Mouse (Mus musculus) liver, postnatal 0 days (tissue): ENCODE measurements around the gene Smyd1. TPM values are rescaled to one million over a fixed set of nuclear protein-coding genes. Genes with fewer than 3 reads are reported as not detected.

Source experiments
- ATAC-seq: fragments of 200-750 bp; cut with Nextera tagmentation; 2 replicates; pipeline ENCODE4 v1.8.0; 2017; ENCODE audit warnings: mild to moderate bottlenecking, moderate library complexity
- DNase-seq: peaks from one replicate; pipeline ENCODE4 v3.0.0-alpha.2; 2016
- H3K27ac ChIP-seq: fragments of 300-500 bp; sonication (generic); 2 replicates; pipeline ENCODE4 v1.5.1; 2014; ENCODE audit warnings: antibody characterized with exemption, moderate library complexity, mild to moderate bottlenecking, low read depth
- H3K27me3 ChIP-seq: fragments of 300-500 bp; sonication (generic); 2 replicates; pipeline ENCODE4 v1.6.1; 2014; ENCODE audit warnings: low read length, control low read depth, mixed read lengths; ENCODE audit not compliant: insufficient read depth
- H3K36me3 ChIP-seq: fragments of 300-500 bp; sonication (generic); replicated peaks from 2 replicates; pipeline ENCODE4 v1.6.1; 2014; ENCODE audit warnings: mild to moderate bottlenecking, control low read depth, low read length, moderate library complexity, mixed read lengths; ENCODE audit not compliant: insufficient read depth
- H3K4me1 ChIP-seq: fragments of 300-500 bp; sonication (generic); 2 replicates; pipeline ENCODE4 v1.6.1; 2014; ENCODE audit warnings: antibody characterized with exemption, mild to moderate bottlenecking, control low read depth; ENCODE audit not compliant: insufficient read depth
- H3K4me2 ChIP-seq: fragments of 300-500 bp; sonication (generic); 2 replicates; pipeline ENCODE4 v1.6.1; 2014; ENCODE audit warnings: low read depth, mild to moderate bottlenecking, low read length, moderate library complexity, mixed read lengths
- H3K4me3 ChIP-seq: fragments of 300-500 bp; sonication (generic); 2 replicates; pipeline ENCODE4 v1.5.1; 2014; ENCODE audit warnings: low read depth, low read length
- H3K9ac ChIP-seq: fragments of 300-500 bp; sonication (generic); replicated peaks from 2 replicates; pipeline ENCODE4 v1.6.1; 2014; ENCODE audit warnings: mild to moderate bottlenecking, moderate library complexity
- H3K9me3 ChIP-seq: fragments of 300-500 bp; sonication (generic); 2 replicates; pipeline ENCODE4 v1.6.1; 2016; ENCODE audit warnings: mild to moderate bottlenecking, control low read depth, low read length, mixed read lengths
- CTCF ChIP-seq: sonication (generic); IDR thresholded peaks from 2 replicates; pipeline ENCODE4 v1.5.1; 2016; ENCODE audit warnings: antibody characterized with exemption, low read depth
- EP300 ChIP-seq: IDR thresholded peaks from 2 replicates; pipeline ENCODE4 v1.6.1; 2016; ENCODE audit warnings: antibody characterized with exemption, low read depth, mild to moderate bottlenecking
- WGBS: fragments of 180-500 bp; shearing (Covaris S2); extraction: QIAGEN DNeasy Blood & Tissue Kit; methylation state at CpG from one replicate; pipeline ENCODE4 v1.1.7; 2014; ENCODE audit not compliant: insufficient replicate concordance; 5-methylcytosine and 5-hydroxymethylcytosine counted together
- polyA plus RNA-seq: library from polyadenylated mRNA; unstranded; fragments of >200 nt; fragmentation: Nextera tagmentation; extraction: Ambion mirVana; gene quantifications from 2 replicates; pipeline ENCODE4 v1.2.1, GENCODE M21; 2015

Gene Smyd1
- polyA plus RNA-seq, 1 experiment from 2014 or later, result 0.22 TPM

DNA sequence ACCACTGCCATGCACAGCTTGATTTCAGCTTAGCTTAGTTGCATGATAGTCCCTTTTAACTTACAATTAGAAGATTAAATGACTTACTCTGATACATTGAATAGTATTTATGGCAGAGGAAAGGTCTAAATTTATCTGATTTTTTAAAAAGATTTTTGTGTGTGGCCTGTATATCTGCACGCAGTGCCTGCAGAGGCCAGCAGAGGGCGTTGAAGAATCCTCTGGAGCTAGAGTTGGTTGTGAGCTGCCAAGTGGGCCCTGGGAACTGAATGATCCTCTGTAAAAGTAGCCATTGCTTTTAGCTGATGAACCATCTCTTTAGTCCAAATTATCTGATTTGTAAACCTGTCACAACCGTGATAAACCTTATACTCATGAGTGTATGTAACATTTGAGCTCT is 23.3 kb downstream of the Smyd1 start:
- H3K27ac ChIP-seq, result no peak overlapping the region
- H3K4me1 ChIP-seq, result no peaks in the 10 kb centered on the region
- WGBS, result 52% methylated on average over 3 of the region's 3 CpGs
- H3K9ac ChIP-seq, result no peak overlapping the region
- H3K4me3 ChIP-seq, result no peak overlapping the region
- peak; percentile 55 for DNase-seq
- no peaks in the 10 kb centered on the region for H3K9me3 ChIP-seq
- no peaks in the 10 kb centered on the region for H3K36me3 ChIP-seq
- no peak overlapping the region for H3K4me2 ChIP-seq
- no peaks in the 10 kb centered on the region for H3K27me3 ChIP-seq
- TF ChIP-seq CTCF (peak; percentile 65), EP300 (no peak)
- no peak for ATAC-seq

DNA sequence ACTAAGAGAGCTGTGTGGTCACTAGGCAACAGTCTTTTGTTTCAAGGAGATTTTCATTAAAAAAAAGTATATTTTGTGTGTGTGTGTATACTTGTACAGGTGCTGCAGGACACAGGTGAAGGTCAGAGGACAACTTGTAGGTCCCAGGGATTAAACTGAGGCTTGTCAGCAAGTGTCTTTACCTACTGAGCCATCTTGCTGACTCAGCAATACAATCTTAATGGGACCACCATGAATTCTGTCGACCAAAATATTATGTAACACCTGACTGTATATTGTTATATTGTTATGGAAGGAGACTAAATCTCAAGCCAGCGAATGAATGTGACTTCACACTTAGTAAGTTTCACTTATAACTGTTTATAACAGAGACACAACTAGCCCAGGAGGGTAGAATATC is 24.0 kb downstream of the Smyd1 start:
- Histone ChIP-seq H3K9me3 (no peaks in the 10 kb centered on the region), H3K4me3 (no peak overlapping the region), H3K27ac (no peak overlapping the region), H3K4me2 (no peak overlapping the region), H3K36me3 (no peaks in the 10 kb centered on the region), H3K4me1 (no peaks in the 10 kb centered on the region), H3K27me3 (no peaks in the 10 kb centered on the region), H3K9ac (no peak overlapping the region)
- WGBS, result 57% methylated on average over 2 of the region's 2 CpGs
- TF ChIP-seq CTCF, result no peak
- no peak for TF ChIP-seq EP300
- ATAC-seq (no peak), DNase-seq (no peak)

- Histone ChIP-seq H3K9me3 (no peaks in the 10 kb centered on the region), H3K4me3 (no peak overlapping the region), H3K27ac (no peak overlapping the region), H3K9ac (no peak overlapping the region), H3K27me3 (no peaks in the 10 kb centered on the region), H3K4me1 (no peaks in the 10 kb centered on the region), H3K4me2 (no peak overlapping the region), H3K36me3 (no peaks in the 10 kb centered on the region)
- WGBS, result 67% methylated on average over 6 of the region's 6 CpGs
- ATAC-seq (no peak), DNase-seq (no peak)
- no peak for TF ChIP-seq EP300
- peak; percentile 31; the same call in 1 of the 2 replicates for TF ChIP-seq CTCF
Observed at GRCm38 (mm10) chr6:71295303-71295702, 26.7 kb downstream of the Smyd1 start.

DNA sequence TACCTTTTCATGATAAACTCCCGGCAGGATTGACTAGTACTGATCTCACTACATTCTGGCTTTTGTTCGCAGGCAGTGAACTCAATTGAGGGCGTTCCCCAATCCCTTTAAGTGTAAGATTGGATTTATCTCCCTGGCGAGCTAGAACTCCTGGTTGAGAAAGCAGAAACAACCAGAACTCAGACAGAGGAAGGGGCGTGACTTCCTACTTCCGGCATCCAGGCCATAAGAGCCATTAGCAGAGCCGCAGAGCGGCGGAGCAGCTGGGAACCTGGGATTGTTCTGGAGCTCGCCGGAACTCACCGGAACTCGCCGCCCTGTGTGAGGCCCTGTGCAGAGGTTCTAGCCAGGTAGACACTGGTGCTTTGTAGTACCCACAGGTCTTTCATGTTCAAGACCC is 28.5 kb downstream of the Smyd1 start:
- Histone ChIP-seq H3K4me2 (no peak overlapping the region), H3K9me3 (no peaks in the 10 kb centered on the region), H3K4me1 (no peaks in the 10 kb centered on the region), H3K4me3 (no peak overlapping the region), H3K27me3 (no peaks in the 10 kb centered on the region), H3K27ac (no peak overlapping the region), H3K36me3 (no peaks in the 10 kb centered on the region), H3K9ac (no peak overlapping the region)
- no peak for DNase-seq
- ATAC-seq, result no peak
- 70% methylated on average over 14 of the region's 14 CpGs for WGBS
- TF ChIP-seq CTCF (no peak), EP300 (no peak)

DNA sequence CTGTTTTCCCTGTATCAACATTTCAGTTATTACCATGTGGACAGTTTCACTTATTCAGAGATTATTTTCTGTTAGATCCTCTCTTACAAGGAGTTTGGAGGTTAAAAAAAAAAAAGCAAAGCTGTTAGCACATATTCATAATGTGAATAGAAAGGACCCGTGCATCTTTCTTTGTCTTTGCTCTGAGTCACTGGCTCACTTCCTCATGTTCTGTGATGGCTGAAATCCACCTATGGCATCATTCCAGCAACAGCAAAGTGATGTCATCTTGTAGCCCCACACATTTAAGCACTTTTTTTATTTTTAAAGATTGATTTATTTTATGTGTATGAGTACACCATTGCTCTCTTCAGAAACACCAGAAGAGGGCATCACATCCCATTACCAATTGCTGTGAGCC is 42.6 kb downstream of the Smyd1 start:
- peaks cover 1% of the 10 kb centered on the region; the same call in 1 of the 2 replicates for H3K4me1 ChIP-seq
- TF ChIP-seq CTCF (no peak), EP300 (no peak)
- no peaks in the 10 kb centered on the region for H3K9me3 ChIP-seq
- H3K27ac ChIP-seq, result no peak overlapping the region
- DNase-seq, result no peak
- H3K9ac ChIP-seq, result no peak overlapping the region
- H3K27me3 ChIP-seq, result no peaks in the 10 kb centered on the region
- H3K36me3 ChIP-seq, result peaks cover 9% of the 10 kb centered on the region; the same call in 1 of the 2 replicates
- 69% methylated on average over 1 of the region's 1 CpGs for WGBS
- H3K4me3 ChIP-seq, result no peak overlapping the region
- no peak for ATAC-seq
- H3K4me2 ChIP-seq, result no peak overlapping the region

GRCm38 (mm10) chr6:71274621-71275020 is 47.4 kb downstream of the Smyd1 start:
- H3K4me3 ChIP-seq, result no peak overlapping the region
- no peak overlapping the region for H3K27ac ChIP-seq
- no peak overlapping the region for H3K4me2 ChIP-seq
- TF ChIP-seq EP300, result no peak
- TF ChIP-seq CTCF, result no peak
- no peaks in the 10 kb centered on the region for H3K36me3 ChIP-seq
- no peaks in the 10 kb centered on the region for H3K9me3 ChIP-seq
- WGBS, result 71% methylated on average over 1 of the region's 1 CpGs
- peaks cover 23% of the 10 kb centered on the region for H3K4me1 ChIP-seq
- no peaks in the 10 kb centered on the region for H3K27me3 ChIP-seq
- H3K9ac ChIP-seq, result no peak overlapping the region
- ATAC-seq, result no peak
- no peak for DNase-seq

DNA sequence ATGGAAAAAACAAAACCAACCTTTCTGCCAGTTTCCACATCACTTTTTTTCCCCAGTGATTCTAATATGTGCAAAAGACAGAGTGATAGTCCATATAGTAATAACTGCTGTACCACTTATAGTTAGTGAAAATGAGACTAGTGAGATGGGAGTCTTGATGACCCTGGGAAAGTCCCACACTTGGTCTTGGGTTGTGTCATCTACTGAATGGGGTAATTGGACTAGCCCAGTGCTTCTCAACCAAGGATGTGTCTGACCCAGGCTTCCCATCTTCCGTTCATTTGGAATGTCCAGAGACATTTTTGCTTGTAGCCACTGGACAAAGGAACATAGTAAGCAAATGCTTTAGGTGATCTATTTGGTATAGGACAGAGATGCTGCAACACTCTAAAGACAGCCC is 48.3 kb downstream of the Smyd1 start:
- no peak overlapping the region for H3K4me3 ChIP-seq
- H3K36me3 ChIP-seq, result no peaks in the 10 kb centered on the region
- ATAC-seq, result no peak
- TF ChIP-seq EP300, result no peak
- TF ChIP-seq CTCF, result no peak
- H3K4me2 ChIP-seq, result no peak overlapping the region
- no peaks in the 10 kb centered on the region for H3K9me3 ChIP-seq
- H3K27ac ChIP-seq, result no peak overlapping the region
- H3K4me1 ChIP-seq, result peaks cover 25% of the 10 kb centered on the region
- H3K27me3 ChIP-seq, result no peaks in the 10 kb centered on the region
- H3K9ac ChIP-seq, result no peak overlapping the region
- 78% methylated on average over 1 of the region's 1 CpGs for WGBS
- DNase-seq, result no peak
